Mouse (Mus musculus) ES-Bruce4 (cell line): Measurements from ENCODE around the gene Foxa3. TPM values are rescaled to one million over a fixed set of nuclear protein-coding genes. Genes with fewer than 3 reads are reported as not detected.

ENCODE experiments used
- H3K27ac ChIP-seq: 2 replicates; pipeline ENCODE4 v1.5.1; 2012; ENCODE audit warnings: low read length, inconsistent platforms; ENCODE audit not compliant: insufficient read depth
- H3K27me3 ChIP-seq: 2 replicates; pipeline ENCODE4 v1.6.1; 2012; ENCODE audit warnings: mild to moderate bottlenecking, low read length, inconsistent platforms; ENCODE audit not compliant: control insufficient read depth, poor library complexity, insufficient read depth, severe bottlenecking
- H3K36me3 ChIP-seq: 2 replicates; pipeline ENCODE4 v1.6.1; 2012; ENCODE audit warnings: inconsistent platforms, mild to moderate bottlenecking, low read length, moderate library complexity; ENCODE audit not compliant: control insufficient read depth, poor library complexity, insufficient read depth, severe bottlenecking
- H3K4me1 ChIP-seq: one replicate; pipeline ENCODE4 v1.8.1; 2011; ENCODE audit warnings: low read length; ENCODE audit not compliant: control insufficient read depth, insufficient read depth
- H3K4me3 ChIP-seq: 2 replicates; pipeline ENCODE4 v1.5.1; 2011; ENCODE audit warnings: low read depth, mild to moderate bottlenecking, low read length
- H3K9ac ChIP-seq: 2 replicates; pipeline ENCODE4 v1.6.1; 2012; ENCODE audit warnings: low read depth, mild to moderate bottlenecking, inconsistent platforms; ENCODE audit not compliant: poor library complexity, severe bottlenecking
- H3K9me3 ChIP-seq: replicated peaks from 2 replicates; pipeline ENCODE4 v1.6.1; 2012; ENCODE audit warnings: mild to moderate bottlenecking, low read length, inconsistent platforms; ENCODE audit not compliant: control insufficient read depth, poor library complexity, insufficient read depth, severe bottlenecking
- CTCF ChIP-seq: IDR thresholded peaks from one replicate; pipeline ENCODE4 v1.8.1; 2011; ENCODE audit warnings: low read depth, low read length
- EP300 ChIP-seq: IDR thresholded peaks from 2 replicates; pipeline ENCODE4 v1.6.1; 2011; ENCODE audit warnings: low read depth, low read length; ENCODE audit not compliant: insufficient read depth
- POLR2A ChIP-seq: IDR thresholded peaks from one replicate; pipeline ENCODE4 v1.8.1; 2011; ENCODE audit warnings: low read length; ENCODE audit not compliant: insufficient read depth
- polyA plus RNA-seq: library from polyadenylated mRNA; stranded (reverse); fragments of >200 nt; gene quantifications from 2 replicates; pipeline ENCODE4 v1.2.4, GENCODE M21; 2011; ENCODE audit warnings: low read depth; ENCODE audit not compliant: missing spikeins, insufficient read depth, insufficient read length

The Foxa3 gene
- polyA plus RNA-seq, 1 experiment = 2.5 TPM

- no peak overlapping the region for H3K4me3 ChIP-seq
- no peak overlapping the region for H3K27ac ChIP-seq
- no peaks in the 10 kb centered on the region for H3K27me3 ChIP-seq
- no peaks in the 10 kb centered on the region for H3K9me3 ChIP-seq
- H3K9ac ChIP-seq = no peak overlapping the region
- TF ChIP-seq EP300 = no peak
- no peak for TF ChIP-seq CTCF
- no peak for TF ChIP-seq POLR2A
- H3K4me1 ChIP-seq = peaks cover 3% of the 10 kb centered on the region
- no peaks in the 10 kb centered on the region for H3K36me3 ChIP-seq
Measured at GRCm38 (mm10) chr7:19021048-19021447, 2.3 kb downstream of the Foxa3 start.

- TF ChIP-seq EP300 (no peak), CTCF (no peak), POLR2A (no peak)
- Histone ChIP-seq H3K27me3 (no peaks in the 10 kb centered on the region), H3K4me1 (peaks cover 3% of the 10 kb centered on the region), H3K27ac (no peak overlapping the region), H3K4me3 (no peak overlapping the region), H3K9me3 (no peaks in the 10 kb centered on the region), H3K9ac (no peak overlapping the region), H3K36me3 (no peaks in the 10 kb centered on the region)
Measured at GRCm38 (mm10) chr7:19017909-19018308, 5.4 kb downstream of the Foxa3 start.

- Histone ChIP-seq H3K4me1 (peaks cover 3% of the 10 kb centered on the region), H3K9me3 (no peaks in the 10 kb centered on the region), H3K36me3 (no peaks in the 10 kb centered on the region)
Measured at GRCm38 (mm10) chr7:19016042-19016441, 7.3 kb downstream of the Foxa3 start.

GRCm38 (mm10) chr7:19014452-19014851, 8.9 kb downstream of the Foxa3 start:
- Histone ChIP-seq H3K27ac (no peak overlapping the region), H3K27me3 (no peaks in the 10 kb centered on the region), H3K9me3 (no peaks in the 10 kb centered on the region), H3K9ac (no peak overlapping the region), H3K4me1 (peaks cover 1% of the 10 kb centered on the region), H3K4me3 (no peak overlapping the region), H3K36me3 (no peaks in the 10 kb centered on the region)
- TF ChIP-seq EP300 (no peak), CTCF (peak; percentile 9), POLR2A (no peak)

More at GRCm38 (mm10) chr7:19016042-19016441, 7.3 kb downstream of the Foxa3 start:
- H3K4me3 ChIP-seq = no peak overlapping the region
- TF ChIP-seq CTCF (no peak), EP300 (no peak), POLR2A (no peak)
- no peaks in the 10 kb centered on the region for H3K27me3 ChIP-seq
- H3K9ac ChIP-seq = no peak overlapping the region
- H3K27ac ChIP-seq = no peak overlapping the region

- no peaks in the 10 kb centered on the region for H3K27me3 ChIP-seq
- H3K4me1 ChIP-seq = no peaks in the 10 kb centered on the region
- H3K9me3 ChIP-seq = no peaks in the 10 kb centered on the region
- no peak overlapping the region for H3K27ac ChIP-seq
- H3K9ac ChIP-seq = no peak overlapping the region
- H3K36me3 ChIP-seq = no peaks in the 10 kb centered on the region
- no peak overlapping the region for H3K4me3 ChIP-seq
- TF ChIP-seq CTCF (no peak), POLR2A (no peak), EP300 (no peak)
Measured at GRCm38 (mm10) chr7:19012882-19013281, 10.5 kb downstream of the Foxa3 start.

- peak overlapping the region; percentile 35; the same call in 1 of the 2 replicates for H3K4me3 ChIP-seq
- no peak for TF ChIP-seq EP300
- no peak for TF ChIP-seq CTCF
- no peak for TF ChIP-seq POLR2A
Measured at GRCm38 (mm10) chr7:19012025-19012621, 11.2 kb downstream of the Foxa3 start.

More at GRCm38 (mm10) chr7:19012025-19012621, 11.2 kb downstream of the Foxa3 start:
- Histone ChIP-seq H3K27me3 (no peaks in the 10 kb centered on the region), H3K9me3 (no peaks in the 10 kb centered on the region), H3K4me1 (no peaks in the 10 kb centered on the region), H3K36me3 (no peaks in the 10 kb centered on the region), H3K27ac (no peak overlapping the region), H3K9ac (peak overlapping the region; percentile 88)
